Mouse (Mus musculus): Measurements from ENCODE around the gene Tubgcp5.
A peak's percentile ranks its signal among the peaks of the same experiment; 100 is the strongest.

DNA sequence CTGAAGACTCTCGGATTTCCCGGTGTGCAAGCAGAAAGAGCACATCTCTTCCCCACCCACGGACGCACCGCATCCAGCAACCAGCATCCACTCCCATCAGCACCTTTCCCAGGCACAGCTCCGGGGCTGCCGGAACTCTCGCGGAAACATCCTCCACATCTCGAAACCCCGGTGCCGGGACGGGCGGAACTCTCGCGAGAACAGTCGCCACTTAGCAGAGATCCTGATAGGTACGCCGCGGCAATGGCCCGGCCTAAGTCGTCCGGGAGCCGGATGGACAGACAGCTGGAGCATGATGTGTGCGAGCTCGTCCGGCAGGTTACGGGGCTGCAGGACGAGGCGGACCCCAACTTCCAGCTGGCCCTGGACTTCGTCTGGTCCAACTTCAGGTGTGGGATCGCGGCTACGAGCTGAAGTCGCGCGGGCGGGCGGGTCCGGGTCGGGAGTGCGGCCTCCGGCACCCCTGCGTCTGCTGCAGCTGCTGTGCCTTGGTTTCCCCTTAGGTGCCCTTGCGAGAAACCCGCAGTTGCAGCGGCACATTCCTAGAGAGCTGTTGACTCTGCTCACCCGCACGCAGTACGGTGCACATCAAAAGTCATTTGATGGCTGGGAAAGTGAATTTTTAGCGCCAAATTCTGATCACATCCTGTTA is at the start of gene Tubgcp5:
- TF ChIP-seq TBP (conservative IDR thresholded peaks at IDR 0.05; ENCODE audit: low read depth, low read length) (peak; percentile 72; the same call in 1 of the 2 replicates), EP300 (IDR thresholded peaks at IDR 0.05; ENCODE audit: low read length) (no peak), USF1 (IDR thresholded peaks at IDR 0.05; ENCODE audit: low read depth, low read length) (no peak), RAD21 (IDR thresholded peaks at IDR 0.05; ENCODE audit: low read depth, low read length) (no peak), ETS1 (conservative IDR thresholded peaks at IDR 0.05; ENCODE audit: low read depth, low read length) (no peak; the same call in 1 of the 2 replicates), CTCF (conservative IDR thresholded peaks at IDR 0.05 in 1 of 2, IDR thresholded peaks at IDR 0.05 in 1 of 2; ENCODE audit: low read depth in 2 of 2, low read length in 2 of 2) (no peak), ELF1 (IDR thresholded peaks at IDR 0.05; ENCODE audit: low read depth, low read length) (peak; percentile 79), MXI1 (IDR thresholded peaks at IDR 0.05; ENCODE audit: low read depth, low read length) (peak; percentile 60; the same call in 1 of the 2 replicates), ZC3H11A (IDR thresholded peaks at IDR 0.05; ENCODE audit: low read depth, low read length) (no peak), POLR2AphosphoS2 (IDR thresholded peaks at IDR 0.05; ENCODE audit: low read depth, low read length) (peak; percentile 94), SMC3 (IDR thresholded peaks at IDR 0.05; ENCODE audit: low read depth, low read length) (no peak; the same call in 1 of the 2 replicates)

Measured in CH12.LX (cell line).